Mouse (Mus musculus): ENCODE measurements around the gene Arhgap40. TPM values are rescaled to one million over a fixed set of nuclear protein-coding genes. Genes with fewer than 3 reads are reported as not detected.

Arhgap40 gene
- total and polyA plus RNA-seq, 3 experiments, result not detected

DNA sequence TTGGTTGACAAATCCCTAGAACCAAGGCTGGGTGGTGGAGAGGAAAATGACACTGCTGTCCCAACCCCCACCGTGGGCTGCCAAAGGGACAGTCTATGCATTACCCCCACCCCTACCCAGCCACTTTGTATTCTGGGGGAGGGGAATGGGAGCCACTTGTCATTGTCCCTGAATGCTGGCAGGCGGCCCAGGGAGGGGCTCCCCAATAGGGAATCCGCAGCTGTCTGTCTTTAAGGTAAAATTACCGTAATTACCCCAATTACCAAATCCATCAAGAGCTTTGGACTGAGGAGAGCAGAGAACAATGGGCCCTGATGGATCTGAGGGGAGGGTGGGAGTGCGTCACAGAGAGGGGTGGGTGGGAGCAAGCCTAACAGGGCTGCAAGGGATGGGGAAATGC, 44.2 kb downstream of the Arhgap40 start:
- DNase-seq (ENCODE audit: extremely low read depth), result no peak
- no peak overlapping the region for H3K4me2 ChIP-seq (ENCODE audit: insufficient read depth, low read depth, poor library complexity, severe bottlenecking)
- H3K27ac ChIP-seq (ENCODE audit: insufficient read depth, low read depth), result no peak overlapping the region
- no peaks in the 10 kb centered on the region for H3K36me3 ChIP-seq (replicated peaks in 1 of 2; ENCODE audit: control insufficient read depth in 1 of 2, insufficient read depth in 1 of 2, low read length in 1 of 2)
- no peaks in the 10 kb centered on the region for H3K4me1 ChIP-seq (ENCODE audit: control insufficient read depth in 1 of 2, insufficient read depth in 2 of 2)
- peaks cover 17% of the 10 kb centered on the region for H3K9me3 ChIP-seq (replicated peaks; ENCODE audit: low read length)
- in situ Hi-C loops (cut with MboI; ENCODE audit: low pct_ligation_motif_present, low pct_unique_long_range_greater_than_20kb, low sequenced_read_pairs), result no loop called here
- dilution Hi-C loops (cut with MboI; ENCODE audit: extremely low pct_ligation_motif_present, extremely low pct_unique_long_range_greater_than_20kb, low sequenced_read_pairs), result no loop called here
- H3K27me3 ChIP-seq (replicated peaks), result peaks cover 60% of the 10 kb centered on the region
- no peak overlapping the region for H3K4me3 ChIP-seq (replicated peaks in 1 of 3; ENCODE audit: low read depth in 2 of 3, low read length in 2 of 3, poor library complexity in 1 of 3)
- H3K79me2 ChIP-seq (replicated peaks; ENCODE audit: control insufficient read depth, extremely low read depth, insufficient read depth, poor library complexity, severe bottlenecking), result no peaks in the 10 kb centered on the region
- TF ChIP-seq CHD1 (IDR thresholded peaks at IDR 0.05; ENCODE audit: low read depth, low read length) (no peak), RCOR1 (conservative IDR thresholded peaks at IDR 0.05; ENCODE audit: low read depth, low read length) (no peak), MAZ (IDR thresholded peaks at IDR 0.05; ENCODE audit: low read depth, low read length) (no peak), ETS1 (conservative IDR thresholded peaks at IDR 0.05; ENCODE audit: low read depth, low read length) (no peak), MAFK (IDR thresholded peaks at IDR 0.05; ENCODE audit: insufficient replicate concordance, low read length) (no peak), HCFC1 (IDR thresholded peaks at IDR 0.05; ENCODE audit: low read depth, low read length) (no peak), USF1 (IDR thresholded peaks at IDR 0.05; ENCODE audit: low read depth, low read length) (no peak), MXI1 (IDR thresholded peaks at IDR 0.05; ENCODE audit: low read depth, low read length) (no peak), TCF12 (IDR thresholded peaks at IDR 0.05; ENCODE audit: low read depth, low read length) (no peak), ZKSCAN1 (IDR thresholded peaks at IDR 0.05; ENCODE audit: borderline replicate concordance, low read depth, low read length) (no peak), ZMIZ1 (IDR thresholded peaks at IDR 0.05; ENCODE audit: low read depth, low read length) (no peak), E2F4 (IDR thresholded peaks at IDR 0.05; ENCODE audit: insufficient replicate concordance, low read depth, low read length) (no peak), USF2 (conservative IDR thresholded peaks at IDR 0.05; ENCODE audit: low read depth, low read length) (no peak), ZC3H11A (IDR thresholded peaks at IDR 0.05; ENCODE audit: low read depth, low read length) (no peak), RAD21 (IDR thresholded peaks at IDR 0.05; ENCODE audit: low read depth, low read length) (no peak), MAX (IDR thresholded peaks at IDR 0.05; ENCODE audit: low read length) (no peak), MYC (IDR thresholded peaks at IDR 0.05; ENCODE audit: low read depth, low read length) (no peak), TBP (conservative IDR thresholded peaks at IDR 0.05; ENCODE audit: low read depth, low read length) (no peak), JUN (IDR thresholded peaks at IDR 0.05; ENCODE audit: insufficient read depth, low read depth, low read length) (no peak), CTCF (conservative IDR thresholded peaks at IDR 0.05 in 1 of 2, IDR thresholded peaks at IDR 0.05 in 1 of 2; ENCODE audit: low read depth in 2 of 2, low read length in 2 of 2) (no peak)
- no peak overlapping the region for H3K9ac ChIP-seq (ENCODE audit: insufficient read depth, low read depth)

DNA sequence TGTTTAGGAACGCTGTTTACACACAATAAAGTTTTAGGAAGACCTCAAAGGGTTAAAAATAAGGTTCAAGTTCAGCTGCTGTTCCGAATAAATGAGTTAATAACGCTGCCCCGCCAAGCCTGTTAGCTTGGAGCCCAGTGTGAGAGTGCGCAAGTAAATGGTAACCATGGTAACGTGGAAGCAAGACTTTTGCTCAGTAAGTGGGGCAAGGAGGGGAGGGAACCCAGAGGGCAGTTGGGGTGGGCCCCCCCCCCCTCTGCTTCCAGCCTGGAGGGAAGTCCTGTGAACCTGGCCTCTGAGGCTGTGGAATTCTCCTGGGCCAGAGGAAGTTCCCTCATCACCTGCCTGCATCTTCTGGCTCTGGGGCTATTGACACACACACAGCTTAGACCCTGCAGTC, 47.3 kb downstream of the Arhgap40 start:
- Histone ChIP-seq H3K4me2 (ENCODE audit: insufficient read depth, low read depth, poor library complexity, severe bottlenecking) (no peak overlapping the region), H3K9ac (ENCODE audit: insufficient read depth, low read depth) (no peak overlapping the region), H3K4me1 (ENCODE audit: control insufficient read depth in 1 of 2, insufficient read depth in 2 of 2) (no peaks in the 10 kb centered on the region), H3K27me3 (replicated peaks) (peaks cover 68% of the 10 kb centered on the region), H3K36me3 (replicated peaks in 1 of 2; ENCODE audit: control insufficient read depth in 1 of 2, insufficient read depth in 1 of 2, low read length in 1 of 2) (no peaks in the 10 kb centered on the region), H3K4me3 (replicated peaks in 1 of 3; ENCODE audit: low read depth in 2 of 3, low read length in 2 of 3, poor library complexity in 1 of 3) (no peak overlapping the region), H3K9me3 (replicated peaks; ENCODE audit: low read length) (peaks cover 17% of the 10 kb centered on the region), H3K27ac (ENCODE audit: insufficient read depth, low read depth) (no peak overlapping the region), H3K79me2 (replicated peaks; ENCODE audit: control insufficient read depth, extremely low read depth, insufficient read depth, poor library complexity, severe bottlenecking) (no peaks in the 10 kb centered on the region)
- no peak for TF ChIP-seq CHD1 (IDR thresholded peaks at IDR 0.05; ENCODE audit: low read depth, low read length)
- TF ChIP-seq POLR2AphosphoS2 (IDR thresholded peaks at IDR 0.05; ENCODE audit: low read depth, low read length), result no peak
- no peak for TF ChIP-seq RCOR1 (conservative IDR thresholded peaks at IDR 0.05; ENCODE audit: low read depth, low read length)
- no peak for TF ChIP-seq USF1 (IDR thresholded peaks at IDR 0.05; ENCODE audit: low read depth, low read length)
- TF ChIP-seq SIN3A (IDR thresholded peaks at IDR 0.05; ENCODE audit: low read length), result no peak
- no peak for TF ChIP-seq MYC (IDR thresholded peaks at IDR 0.05; ENCODE audit: low read depth, low read length)
- no peak for TF ChIP-seq E2F4 (IDR thresholded peaks at IDR 0.05; ENCODE audit: insufficient replicate concordance, low read depth, low read length)
- TF ChIP-seq MXI1 (IDR thresholded peaks at IDR 0.05; ENCODE audit: low read depth, low read length), result no peak
- no peak for TF ChIP-seq ETS1 (conservative IDR thresholded peaks at IDR 0.05; ENCODE audit: low read depth, low read length)
- no peak for TF ChIP-seq NRF1 (IDR thresholded peaks at IDR 0.05; ENCODE audit: low read depth, low read length)
- TF ChIP-seq POLR2A (IDR thresholded peaks at IDR 0.05; ENCODE audit: low read depth, low read length), result no peak
- TF ChIP-seq CTCF (conservative IDR thresholded peaks at IDR 0.05 in 1 of 2, IDR thresholded peaks at IDR 0.05 in 1 of 2; ENCODE audit: low read depth in 2 of 2, low read length in 2 of 2), result no peak
- DNase-seq (ENCODE audit: extremely low read depth), result no peak
- dilution Hi-C loops (cut with MboI; ENCODE audit: extremely low pct_ligation_motif_present, extremely low pct_unique_long_range_greater_than_20kb, low sequenced_read_pairs), result no loop called here
- in situ Hi-C loops (cut with MboI; ENCODE audit: low pct_ligation_motif_present, low pct_unique_long_range_greater_than_20kb, low sequenced_read_pairs), result no loop called here

All from CH12.LX (cell line).